Comparison of ENCODE assay signal across 8 mouse cellular contexts in genomic region chrX:7714135-7714899, GRCm38 (mm10). TPM values are rescaled to one million over a fixed set of nuclear protein-coding genes. Genes with fewer than 3 reads are reported as not detected.
DNase-seq lines count a peak whose midpoint lies in the region; ATAC-seq and TF ChIP-seq lines count a peak whose summit lies in the region.
"Not testable (repeated sequence)": the region's sequence is repeated elsewhere in the genome, so short reads cannot be mapped to it uniquely, and the experiment has no call there.

Gene Wdr45 (plus strand): TSS chrX:7714333.

- peak within 1 kb of the TSS; percentile 32 for H3K4me3 ChIP-seq in hindbrain, embryonic 14.5 days (replicated peaks; ENCODE audit: low read length)

- CTCF ChIA-PET in Patski (lab: Charles Lee): not testable (repeated sequence)

- POLR2A ChIA-PET in Patski (lab: Charles Lee): interaction anchor here (0.7 kb wide), 1 partner anchor 32 kb away, joined by 3 read pairs; no protein-coding TSS in a partner anchor

- 15% methylated on average over 41 of the region's 60 CpGs for WGBS in hindbrain, embryonic 14.5 days

- not testable (repeated sequence) for TF ChIP-seq CTCF in Patski (IDR thresholded peaks at IDR 0.05)

- H3K4me2 ChIP-seq in hindbrain, embryonic 14.5 days (replicated peaks): peak within 1 kb of the TSS; percentile 52

- DNase-seq in Patski (ENCODE audit: low read depth, low spot score): peak; percentile 55
- peak; percentile 91 to 94 for DNase-seq in cerebellum, postnatal 25 days
- DNase-seq in frontal cortex, postnatal 25 days (ENCODE audit: low spot score in 2 of 2): peak; percentile 76 to 81
- DNase-seq in hindbrain, embryonic 14.5 days (ENCODE audit: low spot score): peak; percentile 82
- DNase-seq in layer of hippocampus, postnatal 36 days: peak; percentile 88 to 91
- DNase-seq in lung, postnatal 36 days: peak; percentile 98
- peak; percentile 98 for DNase-seq in retina, postnatal 1 day
- DNase-seq in urinary bladder, adult 18-20 months (ENCODE audit: low spot score in 2 of 2): peak; percentile 66 to 84

- in situ Hi-C loops in Patski (cut with MboI; ENCODE audit: low pct_unique_long_range_greater_than_20kb): not testable (repeated sequence)

- H3K9ac ChIP-seq in hindbrain, embryonic 14.5 days: peak within 1 kb of the TSS; percentile 41

- H3K4me1 ChIP-seq in hindbrain, embryonic 14.5 days (replicated peaks; ENCODE audit: control insufficient read depth, insufficient read depth, low read length): not testable (repeated sequence)

- not testable (repeated sequence) for H3K36me3 ChIP-seq in hindbrain, embryonic 14.5 days (replicated peaks; ENCODE audit: control insufficient read depth, insufficient read depth)

- ATAC-seq in Patski: peak; percentile 95
- ATAC-seq in hindbrain, embryonic 14.5 days (ENCODE audit: low FRiP score): peak; percentile 97

- H3K27me3 ChIP-seq in Patski; hindbrain, embryonic 14.5 days (ENCODE audit: control insufficient read depth, insufficient read depth, low read length): not testable (repeated sequence)

- peak within 1 kb of the TSS; percentile 73; the same call in 1 of the 2 replicates for H3K27ac ChIP-seq in hindbrain, embryonic 14.5 days

- H3K9me3 ChIP-seq in hindbrain, embryonic 14.5 days (ENCODE audit: control insufficient read depth, low read length): not testable (repeated sequence)

RNA-seq across cellular contexts. Expression of gene Wdr45, which starts in this region (rescaled TPM):
- polyA plus RNA-seq in Patski (2021): 53.9 TPM
- 20.6 and 21.9 TPM in 2 replicates for polyA plus RNA-seq in hindbrain, embryonic 14.5 days (2014; fragmentation: Nextera tagmentation; extraction: Ambion mirVana)
- total RNA-seq in layer of hippocampus, postnatal 36 days (2021): 10 to 100 TPM; 56.6 to 65.1 TPM

Comparison
In these comparisons a context has a peak if more than half of its experiments do, and no peak if none do; other contexts are left out.
1. Peak in every context shown above with its lines: DNase-seq, ATAC-seq, H3K4me3 ChIP-seq and H3K27ac ChIP-seq.